Mouse (Mus musculus): ENCODE results near the gene Tac4.

Tac4 gene

GRCm38 (mm10) chr11:95318116-95318515, 56.8 kb downstream of the Tac4 start:
- no peak for DNase-seq
